Mouse (Mus musculus): ENCODE measurements around the gene Iqgap1. TPM values are rescaled to one million over a fixed set of nuclear protein-coding genes. Genes with fewer than 3 reads are reported as not detected.
A peak's percentile ranks its signal among the peaks of the same experiment; 100 is the strongest.

Gene Iqgap1
- polyA plus RNA-seq, 1 experiment from 2014 or later, result 92.3 TPM

GRCm38 (mm10) chr7:80743920-80744630, 81.7 kb downstream of the Iqgap1 start:
- H3K4me2 ChIP-seq, result no peak overlapping the region
- no peak overlapping the region for H3K9ac ChIP-seq
- H3K27me3 ChIP-seq (ENCODE audit: insufficient read depth, low read length), result no peaks in the 10 kb centered on the region
- no peak overlapping the region for H3K4me3 ChIP-seq (ENCODE audit: low read depth, low read length)
- DNase-seq (peak; percentile 54), ATAC-seq (ENCODE audit: insufficient read depth) (peak; percentile 35)
- no peaks in the 10 kb centered on the region for H3K9me3 ChIP-seq (ENCODE audit: low read depth, low read length)
- TF ChIP-seq CTCF (IDR thresholded peaks at IDR 0.05; ENCODE audit: low read depth), result no peak
- H3K4me1 ChIP-seq (ENCODE audit: insufficient read depth), result peaks cover 12% of the 10 kb centered on the region
- H3K27ac ChIP-seq (ENCODE audit: low read depth), result 0 out of 2 replicates have a peak overlapping the region, but pooled peaks have one; percentile 46
- H3K36me3 ChIP-seq (ENCODE audit: insufficient read depth), result peaks cover 74% of the 10 kb centered on the region
- 41% methylated on average over 9 of the region's 9 CpGs for WGBS

- Histone ChIP-seq H3K27ac (ENCODE audit: low read depth) (no peak overlapping the region), H3K4me2 (no peak overlapping the region), H3K4me1 (ENCODE audit: insufficient read depth) (peaks cover 12% of the 10 kb centered on the region), H3K9me3 (ENCODE audit: low read depth, low read length) (no peaks in the 10 kb centered on the region), H3K36me3 (ENCODE audit: insufficient read depth) (peaks cover 74% of the 10 kb centered on the region), H3K27me3 (ENCODE audit: insufficient read depth, low read length) (no peaks in the 10 kb centered on the region), H3K4me3 (ENCODE audit: low read depth, low read length) (no peak overlapping the region), H3K9ac (no peak overlapping the region)
- no peak for ATAC-seq (ENCODE audit: insufficient read depth)
- WGBS, result 85% methylated on average over 3 of the region's 3 CpGs
- DNase-seq, result no peak
- no peak for TF ChIP-seq CTCF (IDR thresholded peaks at IDR 0.05; ENCODE audit: low read depth)
Observed at GRCm38 (mm10) chr7:80742671-80743070, 83.1 kb downstream of the Iqgap1 start.

- TF ChIP-seq CTCF (IDR thresholded peaks at IDR 0.05; ENCODE audit: low read depth), result peak; percentile 94
- Histone ChIP-seq H3K27ac (ENCODE audit: low read depth) (no peak overlapping the region), H3K27me3 (ENCODE audit: insufficient read depth, low read length) (no peaks in the 10 kb centered on the region), H3K9me3 (ENCODE audit: low read depth, low read length) (no peaks in the 10 kb centered on the region), H3K36me3 (ENCODE audit: insufficient read depth) (peaks cover 73% of the 10 kb centered on the region), H3K9ac (no peak overlapping the region), H3K4me1 (ENCODE audit: insufficient read depth) (peaks cover 11% of the 10 kb centered on the region), H3K4me3 (ENCODE audit: low read depth, low read length) (no peak overlapping the region), H3K4me2 (no peak overlapping the region)
- 26% methylated on average over 7 of the region's 7 CpGs for WGBS
- ATAC-seq (ENCODE audit: insufficient read depth) (0 out of 2 replicates have a peak, but pooled peaks have one; percentile 12), DNase-seq (peak; percentile 91)
Observed at GRCm38 (mm10) chr7:80740954-80741353, 84.8 kb downstream of the Iqgap1 start.

- no peak overlapping the region for H3K27ac ChIP-seq (ENCODE audit: low read depth)
- 82% methylated on average over 10 of the region's 10 CpGs for WGBS
- no peaks in the 10 kb centered on the region for H3K4me1 ChIP-seq (ENCODE audit: insufficient read depth)
- no peaks in the 10 kb centered on the region for H3K9me3 ChIP-seq (ENCODE audit: low read depth, low read length)
- H3K9ac ChIP-seq, result no peak overlapping the region
- H3K36me3 ChIP-seq (ENCODE audit: insufficient read depth), result peaks cover 84% of the 10 kb centered on the region
- H3K4me2 ChIP-seq, result no peak overlapping the region
- no peak overlapping the region for H3K4me3 ChIP-seq (ENCODE audit: low read depth, low read length)
- no peaks in the 10 kb centered on the region for H3K27me3 ChIP-seq (ENCODE audit: insufficient read depth, low read length)
- ATAC-seq (ENCODE audit: insufficient read depth), result no peak
- TF ChIP-seq CTCF (IDR thresholded peaks at IDR 0.05; ENCODE audit: low read depth), result no peak
- DNase-seq, result no peak
Observed at GRCm38 (mm10) chr7:80736199-80736598, 89.6 kb downstream of the Iqgap1 start.

GRCm38 (mm10) chr7:80732986-80733385, 92.8 kb downstream of the Iqgap1 start:
- no peak for TF ChIP-seq CTCF (IDR thresholded peaks at IDR 0.05; ENCODE audit: low read depth)
- Histone ChIP-seq H3K36me3 (ENCODE audit: insufficient read depth) (peaks cover 84% of the 10 kb centered on the region), H3K9ac (no peak overlapping the region), H3K27me3 (ENCODE audit: insufficient read depth, low read length) (no peaks in the 10 kb centered on the region), H3K4me2 (no peak overlapping the region), H3K27ac (ENCODE audit: low read depth) (no peak overlapping the region), H3K9me3 (ENCODE audit: low read depth, low read length) (no peaks in the 10 kb centered on the region), H3K4me1 (ENCODE audit: insufficient read depth) (no peaks in the 10 kb centered on the region), H3K4me3 (ENCODE audit: low read depth, low read length) (no peak overlapping the region)
- DNase-seq (no peak), ATAC-seq (ENCODE audit: insufficient read depth) (no peak)
- 74% methylated on average over 11 of the region's 11 CpGs for WGBS

GRCm38 (mm10) chr7:80729662-80730061, 96.1 kb downstream of the Iqgap1 start:
- WGBS, result 22% methylated on average over 8 of the region's 8 CpGs
- no peak overlapping the region for H3K4me2 ChIP-seq
- peak; percentile 93 for TF ChIP-seq CTCF (IDR thresholded peaks at IDR 0.05; ENCODE audit: low read depth)
- no peaks in the 10 kb centered on the region for H3K4me1 ChIP-seq (ENCODE audit: insufficient read depth)
- ATAC-seq (ENCODE audit: insufficient read depth) (0 out of 2 replicates have a peak, but pooled peaks have one; percentile 14), DNase-seq (peak; percentile 90)
- H3K36me3 ChIP-seq (ENCODE audit: insufficient read depth), result peaks cover 92% of the 10 kb centered on the region
- no peak overlapping the region for H3K4me3 ChIP-seq (ENCODE audit: low read depth, low read length)
- H3K27ac ChIP-seq (ENCODE audit: low read depth), result no peak overlapping the region
- no peaks in the 10 kb centered on the region for H3K27me3 ChIP-seq (ENCODE audit: insufficient read depth, low read length)
- no peak overlapping the region for H3K9ac ChIP-seq
- no peaks in the 10 kb centered on the region for H3K9me3 ChIP-seq (ENCODE audit: low read depth, low read length)

- Histone ChIP-seq H3K4me2 (no peak overlapping the region), H3K36me3 (ENCODE audit: insufficient read depth) (peaks cover 88% of the 10 kb centered on the region), H3K9ac (no peak overlapping the region), H3K27ac (ENCODE audit: low read depth) (no peak overlapping the region), H3K9me3 (ENCODE audit: low read depth, low read length) (no peaks in the 10 kb centered on the region), H3K4me3 (ENCODE audit: low read depth, low read length) (no peak overlapping the region), H3K4me1 (ENCODE audit: insufficient read depth) (no peaks in the 10 kb centered on the region), H3K27me3 (ENCODE audit: insufficient read depth, low read length) (no peaks in the 10 kb centered on the region)
- no peak for TF ChIP-seq CTCF (IDR thresholded peaks at IDR 0.05; ENCODE audit: low read depth)
- peak; percentile 31 for DNase-seq
- no peak for ATAC-seq (ENCODE audit: insufficient read depth)
- 44% methylated on average over 9 of the region's 9 CpGs for WGBS
Observed at GRCm38 (mm10) chr7:80721041-80721440, 104.7 kb downstream of the Iqgap1 start.
